Comparison of ENCODE assay signal across 24 mouse cellular contexts in genomic region chr12:70541432-70541831, GRCm38 (mm10).
"Had no signal": no experiment of that assay in that cellular context is flagged by ENCODE, and none has a peak within 500 bp of the region (broad histone marks: within the 10 kb centered on the region; RNA-seq: fewer than 3 reads in every experiment).

No protein-coding gene starts in this region.

- H3K27me3 ChIP-seq: heart, embryonic 12.5 days; hindbrain, embryonic 12.5 days; intestine, embryonic 15.5 days; limb, embryonic 13.5 days; limb, embryonic 15.5 days; liver, embryonic 12.5 days had no signal

- H3K4me2 ChIP-seq: heart, embryonic 12.5 days; hindbrain, embryonic 12.5 days; hindbrain, embryonic 14.5 days; intestine, embryonic 15.5 days; limb, embryonic 13.5 days; limb, embryonic 15.5 days; liver, embryonic 12.5 days had no signal

- DNase-seq: gastrocnemius, postnatal 14 days; heart, adult 18-20 months; heart, postnatal 10 days; heart, postnatal 4 days; kidney, adult 18-20 months; kidney, adult 8-10 months; kidney, postnatal 10 days; kidney, postnatal 25 days; kidney, postnatal 4 days had no signal

- H3K27ac ChIP-seq: heart, embryonic 10.5 days; hindbrain, embryonic 10.5 days; hindbrain, embryonic 12.5 days; hindbrain, embryonic 14.5 days; intestine, embryonic 15.5 days; layer of hippocampus, adult 2 months; left cerebral cortex, adult 2 months; limb, embryonic 13.5 days; limb, embryonic 15.5 days; liver, embryonic 12.5 days; liver, embryonic 14.5 days had no signal

- H3K36me3 ChIP-seq: heart, embryonic 10.5 days; heart, embryonic 12.5 days; hindbrain, embryonic 10.5 days; hindbrain, embryonic 12.5 days; intestine, embryonic 15.5 days; limb, embryonic 13.5 days; limb, embryonic 15.5 days; liver, embryonic 12.5 days had no signal

- H3K9me3 ChIP-seq: heart, embryonic 10.5 days; heart, embryonic 12.5 days; hindbrain, embryonic 10.5 days; hindbrain, embryonic 12.5 days; intestine, embryonic 15.5 days; limb, embryonic 13.5 days; limb, embryonic 15.5 days; liver, embryonic 12.5 days had no signal

- H3K4me1 ChIP-seq: liver, embryonic 12.5 days had no signal

- ATAC-seq: hindbrain, embryonic 16.5 days; inflammation-experienced regulatory T-cells, adult 6 months; intestine, embryonic 15.5 days; intestine, postnatal 0 days; liver, embryonic 12.5 days had no signal

- H3K4me3 ChIP-seq: heart, embryonic 10.5 days; heart, embryonic 12.5 days; hindbrain, embryonic 10.5 days; hindbrain, embryonic 12.5 days; intestine, embryonic 15.5 days; layer of hippocampus, adult 2 months; left cerebral cortex, adult 2 months; limb, embryonic 13.5 days; limb, embryonic 15.5 days; liver, embryonic 12.5 days had no signal

- H3K9ac ChIP-seq: heart, embryonic 12.5 days; hindbrain, embryonic 12.5 days; hindbrain, embryonic 14.5 days; intestine, embryonic 15.5 days; limb, embryonic 13.5 days; limb, embryonic 15.5 days; liver, embryonic 12.5 days; liver, embryonic 14.5 days had no signal
